Mouse (Mus musculus) right cerebral cortex, adult 18-20 months (tissue): Measurements from ENCODE around the gene Zp3.

ENCODE experiments used
- DNase-seq: peaks from one replicate; pipeline ENCODE4 v3.0.0; 2022; ENCODE audit warnings: mixed read lengths

The Zp3 gene

DNA sequence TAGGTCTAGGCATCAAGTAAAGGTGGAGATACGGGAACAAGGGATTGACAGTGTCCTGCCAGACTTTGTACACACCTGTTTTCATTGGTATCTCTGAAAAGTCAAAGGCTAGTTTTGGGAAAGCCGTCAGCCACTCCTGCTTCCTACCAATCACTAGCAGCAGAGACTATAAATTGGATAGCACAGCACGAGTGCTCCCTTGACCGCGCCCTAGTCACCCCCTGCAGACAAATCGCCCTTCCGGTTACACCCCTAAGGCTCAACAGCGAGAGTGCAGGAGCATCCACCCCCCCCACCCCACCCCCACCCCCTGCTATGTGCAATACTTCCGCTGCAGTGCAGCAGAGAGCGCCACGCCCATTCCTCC, 17.8 kb upstream of the Zp3 start:
- DNase-seq: no peak

DNA sequence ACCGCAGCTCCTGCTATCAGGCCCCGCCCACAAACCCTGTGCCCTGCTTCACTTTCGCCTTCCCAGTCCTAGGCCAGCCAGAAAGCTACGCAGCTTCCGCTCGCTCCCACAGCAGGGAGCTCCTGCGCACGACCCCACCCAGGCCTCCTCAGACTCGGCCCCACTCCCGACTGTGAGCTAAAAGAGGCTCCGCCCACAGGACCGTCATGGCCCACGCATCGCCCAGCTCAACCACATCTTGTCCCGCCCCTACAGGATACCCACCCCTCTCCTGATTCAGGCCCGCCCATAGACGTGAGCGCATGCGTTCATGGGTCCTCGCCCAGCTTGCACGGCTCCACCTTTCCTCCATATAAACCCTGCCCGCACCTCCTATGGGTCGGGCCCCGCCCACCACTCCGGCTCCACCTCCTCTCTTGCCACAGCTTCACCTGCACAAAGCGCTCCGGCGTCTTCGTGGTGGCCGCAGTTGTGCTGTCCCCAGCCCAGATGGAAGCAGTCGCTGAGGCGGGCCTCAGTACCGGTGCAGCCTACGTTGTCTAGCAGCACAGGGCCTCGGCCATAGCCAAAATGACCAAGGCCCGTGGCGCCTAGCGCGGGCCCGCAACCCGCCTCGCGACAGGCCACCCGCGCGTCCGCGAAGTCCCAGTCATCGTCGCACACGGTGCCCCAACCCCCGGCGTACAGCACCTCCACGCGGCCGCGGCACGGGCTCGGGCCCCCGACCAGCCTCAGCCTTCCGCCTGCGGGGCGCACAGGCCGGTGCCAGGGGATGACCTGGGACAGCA, 17.2 kb upstream of the Zp3 start:
- DNase-seq: peak; percentile 99

DNA sequence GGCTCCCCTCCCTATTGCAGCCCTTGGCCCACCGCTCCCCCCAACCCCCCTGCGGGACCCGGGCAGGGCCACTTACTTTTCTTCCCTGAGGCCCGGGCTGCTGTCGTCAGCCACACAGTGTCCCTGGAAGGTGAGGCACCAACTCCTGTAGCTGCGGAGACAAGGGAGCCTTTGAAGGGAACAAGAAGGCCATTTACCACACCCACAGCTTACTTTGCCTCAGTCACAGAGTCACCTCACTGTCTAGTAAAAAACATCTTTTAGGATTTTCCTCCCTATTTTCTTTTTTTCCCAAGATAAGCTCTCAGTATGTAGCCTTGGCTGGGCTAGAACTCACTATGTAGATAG, 16.6 kb upstream of the Zp3 start:
- DNase-seq: no peak

DNA sequence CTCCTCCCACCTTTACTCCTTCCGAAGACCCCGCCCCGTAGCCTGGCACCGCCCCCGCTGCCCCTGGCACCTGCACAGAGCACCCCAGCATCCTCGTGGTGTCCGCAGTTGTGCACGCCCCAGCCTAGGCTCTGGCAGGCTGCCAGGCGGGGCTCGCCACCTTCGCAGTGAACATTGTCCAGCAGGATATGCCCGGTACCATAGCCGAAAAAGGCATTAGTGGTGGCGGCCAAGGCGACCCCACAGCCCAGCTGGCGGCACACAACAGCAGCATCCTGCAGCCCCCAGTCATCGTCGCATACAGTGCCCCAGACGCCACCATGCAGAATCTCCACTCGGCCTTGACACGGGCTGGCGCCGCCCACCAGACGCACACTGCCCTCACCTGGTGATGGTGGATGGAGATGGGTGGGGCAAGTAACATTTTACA, 14.4 kb upstream of the Zp3 start:
- no peak for DNase-seq

DNA sequence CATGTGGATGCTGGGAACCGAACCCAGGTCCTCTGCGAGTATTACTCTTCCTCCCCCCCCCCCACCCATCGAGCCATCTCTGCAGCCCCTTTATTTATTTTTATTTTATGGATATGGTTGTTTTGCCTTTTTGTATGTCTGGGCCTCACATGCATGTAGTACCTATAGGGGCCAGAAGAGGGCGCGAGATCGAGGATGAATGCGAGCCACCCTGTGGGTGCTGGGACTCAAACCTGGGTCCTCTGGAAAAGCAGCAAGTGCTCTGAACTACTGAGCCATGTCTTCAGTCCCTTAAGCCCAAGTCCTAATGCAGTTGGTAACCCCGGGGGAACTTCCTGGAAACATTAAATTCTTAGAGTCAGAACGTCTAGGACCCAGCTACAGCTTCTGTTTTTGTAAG, 13.0 kb upstream of the Zp3 start:
- no peak for DNase-seq

DNA sequence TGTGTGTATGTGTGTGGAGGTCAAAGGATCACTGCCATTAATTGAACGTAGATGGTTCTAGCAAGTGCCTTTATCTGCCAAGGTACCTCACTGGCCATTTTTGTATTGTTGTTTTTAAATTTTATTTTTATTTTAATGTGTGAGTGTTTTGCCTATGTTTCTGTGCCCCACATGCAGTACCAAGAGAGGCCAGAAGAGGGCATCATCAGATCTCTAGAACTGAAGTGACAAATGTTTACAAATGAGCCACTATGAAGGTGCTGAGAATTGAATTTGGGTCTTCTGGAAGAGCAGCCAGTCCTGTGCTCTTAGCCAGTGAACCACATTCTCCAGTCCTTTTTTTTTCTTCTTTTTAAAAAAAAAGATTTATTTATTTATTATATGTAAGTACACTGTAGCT, 11.1 kb upstream of the Zp3 start:
- no peak for DNase-seq

DNA sequence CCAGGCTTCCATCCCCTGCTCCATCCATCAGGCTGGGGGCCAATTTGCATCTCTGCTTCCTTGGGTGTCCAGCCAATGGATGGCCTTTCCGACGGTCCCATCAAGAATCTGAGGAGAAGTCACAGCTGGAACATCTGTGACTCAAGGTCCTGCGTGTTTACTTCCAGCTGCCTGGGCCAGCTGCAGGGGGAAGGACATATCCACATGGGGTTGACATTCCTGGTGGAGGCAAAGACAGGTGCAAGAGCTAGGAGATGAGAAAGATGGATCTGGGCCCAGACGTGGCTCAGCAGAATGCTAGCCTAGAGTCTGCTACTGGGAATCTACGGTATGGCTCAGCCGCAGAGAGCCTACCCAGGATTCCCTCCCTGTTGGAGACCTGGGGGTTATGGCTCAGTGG, 9.7 kb upstream of the Zp3 start:
- no peak for DNase-seq

DNA sequence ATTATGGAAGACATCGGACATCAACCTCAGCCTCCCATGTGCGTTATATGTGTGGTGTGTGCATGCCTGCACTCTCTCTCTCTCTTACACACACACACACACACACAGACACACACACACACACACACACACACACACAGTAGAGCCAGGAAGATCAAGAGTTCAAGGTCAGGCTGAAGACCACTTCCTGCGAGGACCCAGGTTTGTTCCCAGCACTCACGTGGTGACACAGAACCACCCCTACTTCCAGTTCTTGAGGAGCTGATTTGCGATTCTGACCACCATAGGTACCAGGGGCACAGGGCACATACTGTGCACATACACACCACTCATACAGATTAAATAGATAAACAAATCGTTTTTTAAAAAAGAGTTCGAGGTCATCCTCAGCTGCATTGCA, 8.0 kb upstream of the Zp3 start:
- DNase-seq: no peak

DNA sequence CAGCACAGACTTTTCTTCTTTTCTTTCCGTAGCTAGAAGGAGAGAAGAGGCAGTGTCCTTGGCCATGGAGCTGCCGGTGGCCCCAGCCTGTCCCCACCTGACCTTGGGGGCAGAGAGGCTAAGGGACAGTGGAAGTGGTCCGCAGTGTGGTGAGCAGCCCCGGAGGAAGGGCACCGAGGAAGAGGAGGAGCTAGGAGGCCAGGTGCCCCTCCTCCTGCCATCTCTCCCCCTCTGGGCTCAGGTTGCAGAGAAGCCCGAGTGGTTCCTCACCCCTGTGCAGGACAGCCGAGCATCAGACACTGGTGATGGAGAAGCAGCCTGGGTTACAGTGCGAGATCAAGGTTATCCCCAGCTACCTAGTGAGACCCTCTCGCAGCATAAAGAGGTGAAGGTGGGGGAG, 5.5 kb upstream of the Zp3 start, which contains the start of gene Ssc4d:
TSS of gene Ssc4d (minus strand) at position 167 of the 400 bp plus-strand sequence.
- no peak for DNase-seq

DNA sequence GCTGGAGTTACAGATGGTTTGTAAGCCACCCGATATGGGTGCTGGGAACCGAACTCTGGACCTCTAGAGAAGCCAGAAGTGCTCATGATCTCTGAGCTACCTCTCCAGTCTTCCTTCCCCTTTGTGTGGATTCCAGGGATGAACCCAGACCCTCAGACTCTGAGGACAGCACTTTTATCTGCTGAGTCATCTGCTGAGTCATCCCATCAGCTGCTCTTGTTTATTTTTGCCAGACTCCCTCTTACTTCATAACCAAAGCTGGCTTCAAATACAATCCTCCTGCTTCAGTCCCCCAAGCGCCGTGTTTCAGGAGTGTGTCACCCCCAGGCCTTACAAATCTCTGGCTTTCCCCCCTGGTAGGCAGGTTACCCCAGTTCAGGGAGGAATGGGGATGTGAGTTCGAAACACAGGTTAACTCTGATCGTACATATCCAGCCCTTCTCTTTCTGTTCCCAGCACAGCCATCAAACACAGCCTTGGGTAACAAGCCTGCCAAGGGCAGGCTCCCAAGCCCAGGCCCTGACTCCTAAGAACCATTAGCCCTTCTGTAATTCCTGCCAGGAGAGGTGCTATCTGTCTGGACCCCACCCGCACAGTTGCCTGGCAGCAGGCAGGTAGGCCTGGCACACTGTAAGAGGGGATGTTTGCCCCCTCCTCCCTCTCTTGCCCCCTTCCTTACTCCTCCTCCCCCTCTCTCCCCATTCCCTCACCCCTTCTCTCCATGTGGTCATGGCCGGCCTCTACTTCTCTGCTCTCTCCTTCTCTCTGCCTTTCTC, 3.8 kb upstream of the Zp3 start:
- DNase-seq: no peak

DNA sequence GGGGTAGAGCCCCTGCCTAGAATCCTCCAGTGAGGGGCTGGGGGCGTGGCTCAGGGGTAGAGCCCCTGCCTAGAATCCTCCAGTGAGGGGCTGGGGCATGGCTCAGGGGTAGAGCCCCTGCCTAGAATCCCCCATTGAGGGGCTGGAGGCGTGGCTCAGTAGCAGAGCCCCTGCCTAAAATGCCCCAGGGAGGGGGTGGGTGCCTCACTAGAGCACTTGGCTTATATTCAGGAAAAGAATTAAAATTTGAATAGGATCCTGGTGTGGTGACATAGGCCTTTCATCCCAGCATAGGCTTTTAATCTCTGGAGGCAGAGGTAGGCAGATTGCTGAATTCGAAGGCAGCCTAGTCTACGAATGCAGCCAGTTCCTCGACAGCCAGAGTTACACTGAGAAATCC, 518 bp upstream of the Zp3 start:
- no peak for DNase-seq

DNA sequence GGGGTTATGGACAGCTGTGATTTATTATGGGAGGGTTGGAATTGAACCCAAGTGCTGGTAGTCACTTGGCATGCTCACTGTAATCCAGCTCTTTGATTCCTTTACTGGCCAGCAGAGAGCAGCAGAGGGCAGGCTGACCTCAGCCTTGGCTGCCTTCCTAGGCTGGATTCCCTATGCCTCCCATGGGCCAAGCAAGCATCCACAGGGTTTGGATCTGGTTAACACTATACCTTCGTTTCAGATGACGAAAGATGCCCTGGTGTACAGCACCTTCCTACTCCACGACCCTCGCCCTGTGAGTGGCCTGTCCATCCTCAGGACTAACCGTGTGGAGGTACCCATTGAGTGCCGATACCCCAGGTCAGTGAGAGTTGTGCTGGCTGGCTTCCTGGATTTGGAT, 2.5 kb downstream of the Zp3 start:
- DNase-seq: peak; percentile 16

DNA sequence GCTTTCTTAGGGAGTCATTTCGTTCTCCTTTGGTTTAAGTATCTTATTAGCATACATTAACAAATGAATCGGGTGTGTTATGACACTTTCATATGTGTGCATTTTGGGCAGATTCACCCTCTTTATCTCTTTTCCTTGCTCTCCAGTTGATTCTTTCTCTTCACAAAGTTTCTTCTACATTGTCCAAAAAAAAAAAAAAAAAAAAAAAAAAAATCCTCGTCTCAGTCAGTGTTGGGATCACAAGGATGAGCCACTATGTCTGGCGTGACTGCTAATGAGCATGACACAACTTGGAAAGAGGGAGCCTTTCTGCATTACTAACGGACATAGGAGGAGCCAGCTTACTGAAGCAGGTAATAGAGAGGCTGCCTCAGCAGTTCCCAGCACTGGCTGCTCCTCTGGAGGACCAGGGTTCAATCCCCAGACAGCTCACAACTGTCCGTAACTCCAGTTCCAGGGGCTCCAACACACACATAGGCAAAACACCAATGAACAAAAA, 4.7 kb downstream of the Zp3 start:
- no peak for DNase-seq

DNA sequence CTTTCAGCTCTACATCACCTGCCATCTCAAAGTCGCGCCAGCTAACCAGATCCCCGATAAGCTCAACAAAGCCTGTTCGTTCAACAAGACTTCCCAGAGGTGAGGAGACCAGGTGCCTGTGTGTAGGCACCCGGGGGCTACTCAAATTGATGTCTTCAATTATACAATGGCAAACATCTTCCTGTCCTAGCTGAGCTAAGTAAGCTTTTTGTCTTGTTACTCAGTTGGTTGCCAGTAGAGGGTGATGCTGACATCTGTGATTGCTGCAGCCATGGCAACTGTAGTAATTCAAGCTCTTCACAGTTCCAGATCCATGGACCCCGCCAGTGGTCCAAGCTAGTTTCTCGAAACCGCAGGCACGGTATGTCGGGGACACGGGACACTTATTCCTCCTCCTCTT, 7.3 kb downstream of the Zp3 start:
- no peak for DNase-seq

DNA sequence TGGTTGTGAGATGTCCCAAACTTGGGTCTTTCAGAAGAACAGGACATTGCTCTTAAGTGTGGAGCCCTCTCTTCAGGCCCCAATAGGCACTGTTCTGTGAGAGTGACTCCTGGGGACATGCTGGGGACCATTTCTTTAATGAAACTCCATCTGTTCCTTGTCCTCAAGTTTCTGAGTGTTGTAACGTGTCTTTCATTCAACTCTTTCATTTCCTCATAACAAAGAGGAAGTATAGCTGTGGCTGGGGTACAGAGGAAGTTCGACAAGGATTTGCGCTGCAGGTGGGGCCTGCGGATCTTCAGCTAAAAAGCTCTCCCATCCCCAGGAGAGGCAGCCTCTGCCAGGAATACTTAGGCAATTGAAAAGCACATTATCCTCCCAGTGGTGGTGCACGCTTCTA, 10.7 kb downstream of the Zp3 start:
- no peak for DNase-seq

DNA sequence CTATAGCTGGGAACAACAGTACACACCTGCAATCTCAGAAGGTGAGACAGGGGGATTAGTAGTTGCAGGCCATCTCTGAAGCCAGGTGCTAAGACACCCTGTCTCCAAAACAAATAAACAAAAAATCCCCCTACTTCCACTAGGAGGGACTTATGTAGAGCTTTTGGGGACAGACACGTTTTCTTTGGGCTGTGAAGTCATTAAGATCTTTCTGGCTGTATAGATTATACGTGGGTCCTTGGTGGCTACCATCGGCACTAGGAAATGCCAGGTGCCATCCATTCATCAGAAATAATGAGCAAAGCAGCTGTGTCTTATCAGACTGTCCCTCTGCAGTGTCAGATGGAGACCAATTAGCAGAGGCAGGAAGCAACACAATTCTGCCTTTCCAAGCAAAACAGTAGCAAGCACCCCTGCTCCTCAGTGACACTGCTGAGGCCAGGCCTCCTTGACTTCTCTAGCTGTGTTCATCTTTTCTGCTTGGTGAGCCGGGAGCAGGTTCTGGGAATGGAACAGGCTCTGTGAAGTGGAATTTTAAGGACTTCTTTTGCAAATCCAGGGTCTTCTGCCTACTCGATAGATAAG, 13.6 kb downstream of the Zp3 start:
- no peak for DNase-seq

DNA sequence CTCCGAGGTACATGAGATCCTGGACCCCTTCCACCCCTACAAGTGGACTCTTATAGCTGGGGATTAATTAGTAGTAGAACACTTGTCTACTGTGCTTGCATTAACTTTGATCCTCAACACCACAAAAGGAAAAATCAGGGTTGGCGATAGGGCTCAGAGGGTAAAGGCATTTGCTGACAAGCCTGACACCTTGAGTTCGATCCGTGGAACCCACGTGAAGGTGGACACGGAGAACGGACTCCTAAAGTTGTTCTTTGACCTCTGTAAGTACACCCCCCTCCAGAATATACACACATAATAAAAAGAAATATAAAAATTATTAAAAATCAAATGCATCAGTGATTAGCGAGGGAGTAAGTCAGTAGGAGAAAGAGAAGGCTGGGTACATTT, 14.4 kb downstream of the Zp3 start:
- no peak for DNase-seq

DNA sequence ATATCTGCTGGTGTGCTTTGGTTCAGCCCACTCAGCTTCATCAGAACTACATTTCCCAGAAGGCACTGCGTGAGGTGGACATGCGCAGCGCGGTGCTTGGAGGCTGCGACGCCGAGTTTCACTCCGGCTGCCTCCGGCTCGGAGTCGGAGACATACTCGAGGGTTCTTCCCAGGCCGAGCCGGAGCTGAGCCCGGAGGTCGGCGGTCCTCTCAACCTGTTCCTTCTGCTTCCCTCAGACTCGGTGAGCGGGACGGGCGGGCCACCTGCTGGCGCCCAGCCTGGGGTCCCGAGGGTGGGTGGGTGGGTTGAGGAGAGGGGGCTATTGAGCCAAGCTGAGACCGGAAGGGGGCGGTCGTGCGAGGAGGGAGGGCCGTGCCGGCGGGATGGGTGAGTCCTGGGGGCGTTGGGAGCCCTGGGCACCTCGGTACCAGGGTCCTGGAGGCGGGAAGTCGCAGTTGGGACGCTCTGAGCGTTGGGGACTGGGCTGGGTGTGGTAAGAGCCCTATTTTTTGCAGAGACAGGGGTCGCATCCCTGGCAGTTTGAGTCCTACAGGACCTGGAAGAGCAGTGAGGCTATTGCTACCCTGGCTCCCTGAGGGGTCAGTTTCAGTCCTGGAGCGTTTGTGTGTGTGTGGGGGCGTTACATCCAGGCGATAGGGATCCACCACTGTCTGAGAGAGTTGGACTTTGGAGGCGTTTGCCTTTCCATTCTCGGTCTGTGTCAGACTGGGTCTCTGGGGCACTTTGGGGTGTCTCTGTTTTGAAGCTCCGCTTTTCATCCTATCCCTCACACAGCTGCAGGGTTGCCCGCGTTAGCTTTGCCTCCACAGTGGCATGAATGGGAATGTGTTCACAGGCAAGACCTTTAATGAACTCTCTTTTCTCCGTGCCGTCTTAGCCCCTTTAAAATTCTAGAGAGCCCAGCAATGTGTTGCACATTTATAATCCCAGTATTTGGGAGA, 15.1 kb downstream of the Zp3 start, which contains the start of gene Dtx2:
TSS of gene Dtx2 (plus strand) at position 76 of the 963 bp plus-strand sequence.
- DNase-seq: peak; percentile 92

DNA sequence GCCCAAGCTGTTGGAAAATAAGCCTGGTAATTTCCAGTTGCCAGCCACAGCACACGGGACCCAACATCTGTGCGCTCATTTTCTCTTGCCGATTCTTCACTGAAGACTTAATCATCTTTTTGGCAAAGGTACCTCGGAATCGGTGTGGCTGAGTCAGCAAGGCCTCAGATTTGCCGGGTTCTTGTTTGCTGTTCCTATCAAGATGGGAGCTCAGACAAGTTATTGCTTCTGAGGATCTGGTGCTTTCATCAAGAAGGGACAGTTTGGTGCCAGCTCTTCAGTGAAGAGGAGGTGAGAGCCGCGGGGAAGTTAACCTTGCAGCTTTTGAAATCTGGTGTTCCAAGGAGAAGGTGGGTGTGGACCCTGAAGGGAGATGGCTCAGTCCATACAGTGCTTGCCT, 16.3 kb downstream of the Zp3 start:
- DNase-seq: no peak

DNA sequence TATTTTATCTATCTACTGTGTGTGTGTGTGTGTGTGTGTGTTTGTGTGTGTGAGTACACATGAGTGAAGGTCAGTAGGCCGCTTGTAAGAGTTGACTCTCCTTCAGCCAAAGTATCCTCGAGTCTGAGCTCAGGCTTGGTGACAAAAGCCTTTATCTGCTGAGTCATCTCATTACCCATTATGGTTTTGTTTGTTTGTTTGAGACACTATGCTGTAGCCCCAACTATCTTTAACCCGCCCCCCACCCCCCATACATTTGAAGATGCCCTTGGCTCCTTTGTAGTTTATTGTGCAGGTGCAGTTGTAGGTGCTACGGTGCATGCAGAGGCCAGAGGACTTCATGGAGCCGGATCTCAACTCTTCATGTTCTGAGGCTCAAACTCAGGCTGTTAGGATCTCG, 21.3 kb downstream of the Zp3 start:
- no peak for DNase-seq

DNA sequence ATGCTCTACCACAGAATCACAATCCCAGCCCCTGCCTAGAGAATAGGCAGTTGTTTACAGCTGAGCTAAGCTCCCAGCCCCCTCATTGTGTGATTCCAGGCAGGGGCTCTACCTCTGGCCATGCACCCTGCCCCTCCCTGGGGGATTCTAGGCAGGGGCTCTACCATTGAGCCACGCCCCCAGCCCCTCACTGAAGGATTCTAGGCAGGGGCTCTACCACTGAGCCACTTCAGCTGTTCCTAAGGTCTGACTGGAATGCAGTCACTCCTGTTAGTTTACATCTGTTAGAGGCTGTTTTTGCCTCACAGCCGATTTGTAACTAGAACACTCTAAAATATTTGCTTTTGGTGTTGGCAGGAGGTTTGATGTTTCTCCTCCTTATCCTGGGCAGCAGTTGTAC, 22.4 kb downstream of the Zp3 start:
- no peak for DNase-seq

DNA sequence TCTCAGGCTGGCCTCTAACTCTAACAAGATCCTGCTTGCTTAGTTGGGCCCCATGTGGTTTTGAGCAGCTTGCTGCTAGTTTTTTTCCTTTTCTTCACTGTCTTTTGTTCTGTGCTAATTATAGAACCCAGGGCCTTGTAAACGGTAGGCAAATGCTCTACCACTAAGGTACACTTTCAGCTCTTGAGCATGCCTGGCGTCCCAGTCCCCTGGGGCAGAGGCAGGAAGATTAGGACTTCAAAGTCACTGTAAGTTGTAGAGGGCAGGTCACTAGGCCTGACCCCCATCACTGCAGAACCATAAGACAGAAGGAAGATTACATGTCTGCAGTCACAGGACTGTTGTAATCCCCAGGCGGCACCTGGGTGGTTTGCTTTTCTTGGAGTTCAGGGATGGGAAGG, 22.9 kb downstream of the Zp3 start:
- no peak for DNase-seq

DNA sequence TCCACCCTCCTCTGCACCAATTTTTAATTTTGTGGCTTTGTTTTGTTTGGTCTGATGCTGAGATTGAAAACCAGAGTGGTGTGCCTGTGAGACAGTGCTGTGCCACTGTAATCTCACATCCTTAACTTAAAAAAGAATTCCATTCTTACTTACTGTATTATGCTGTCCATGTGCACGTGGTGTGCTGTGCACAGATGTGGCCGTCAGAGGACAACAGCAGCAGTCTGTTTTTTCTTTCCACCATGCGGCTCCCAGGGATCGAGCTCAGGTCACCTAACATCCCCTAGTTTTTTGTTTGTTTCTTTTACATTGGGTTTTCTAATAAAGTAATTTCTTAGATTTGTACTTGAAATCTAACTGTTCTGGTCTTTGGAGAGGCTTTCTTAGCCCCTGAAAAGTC, 24.6 kb downstream of the Zp3 start:
- DNase-seq: no peak
